Mouse (Mus musculus): ENCODE results near the gene Insl5. TPM values are rescaled to one million over a fixed set of nuclear protein-coding genes. Genes with fewer than 3 reads are reported as not detected.
A peak's percentile ranks its signal among the peaks of the same experiment; 100 is the strongest.

Gene Insl5
- polyA plus RNA-seq, 1 experiment from 2014 or later: 0.41 TPM

DNA sequence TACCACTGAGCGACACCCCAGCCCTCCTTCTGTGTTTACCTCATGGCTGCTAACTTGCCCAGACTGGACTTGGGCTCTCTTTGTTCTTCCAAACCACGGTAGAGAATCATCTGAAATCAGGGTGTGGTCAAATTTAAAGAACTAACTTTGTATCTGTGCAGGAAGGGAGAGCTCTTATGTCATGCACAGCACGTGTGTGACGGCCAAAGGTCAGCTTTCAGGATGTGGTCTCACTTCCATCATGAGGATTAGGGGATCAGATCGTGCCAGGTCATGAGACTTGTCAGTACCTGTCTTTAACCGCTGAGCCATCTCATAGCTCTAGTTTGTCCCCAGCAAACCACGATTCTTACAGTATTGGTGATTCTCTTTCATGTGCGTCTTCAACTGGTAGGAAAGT, 44.9 kb downstream of the Insl5 start:
- no peak overlapping the region for H3K4me3 ChIP-seq (replicated peaks; ENCODE audit: low read length)
- WGBS: 91% methylated on average over 8 of the region's 8 CpGs
- no peak overlapping the region for H3K9ac ChIP-seq (replicated peaks; ENCODE audit: low read depth, low read length)

GRCm38 (mm10) chr4:102979385-102979784, 47.3 kb downstream of the Insl5 start:
- no peak for ATAC-seq
- Histone ChIP-seq H3K36me3 (ENCODE audit: control insufficient read depth, insufficient read depth) (no peaks in the 10 kb centered on the region), H3K4me3 (replicated peaks; ENCODE audit: low read length) (no peak overlapping the region), H3K4me2 (ENCODE audit: low read length) (no peak overlapping the region), H3K4me1 (replicated peaks; ENCODE audit: control insufficient read depth, insufficient read depth, low read length) (peaks cover 9% of the 10 kb centered on the region; the same call in 1 of the 2 replicates), H3K9ac (replicated peaks; ENCODE audit: low read depth, low read length) (no peak overlapping the region), H3K9me3 (ENCODE audit: control insufficient read depth, low read length) (no peaks in the 10 kb centered on the region), H3K27ac (ENCODE audit: low read length) (no peak overlapping the region), H3K27me3 (replicated peaks; ENCODE audit: control insufficient read depth, insufficient read depth, low read length) (peaks cover 8% of the 10 kb centered on the region; the same call in 1 of the 2 replicates)
- WGBS: 71% methylated on average over 5 of the region's 5 CpGs

More for the DNA sequence above, 44.9 kb downstream of the Insl5 start:
- no peaks in the 10 kb centered on the region for H3K36me3 ChIP-seq (ENCODE audit: control insufficient read depth, insufficient read depth)
- no peaks in the 10 kb centered on the region for H3K9me3 ChIP-seq (ENCODE audit: control insufficient read depth, low read length)
- H3K27me3 ChIP-seq (replicated peaks; ENCODE audit: control insufficient read depth, insufficient read depth, low read length): peaks cover 8% of the 10 kb centered on the region; the same call in 1 of the 2 replicates
- peaks cover 9% of the 10 kb centered on the region; the same call in 1 of the 2 replicates for H3K4me1 ChIP-seq (replicated peaks; ENCODE audit: control insufficient read depth, insufficient read depth, low read length)
- no peak for ATAC-seq
- H3K27ac ChIP-seq (ENCODE audit: low read length): no peak overlapping the region
- H3K4me2 ChIP-seq (ENCODE audit: low read length): no peak overlapping the region

DNA sequence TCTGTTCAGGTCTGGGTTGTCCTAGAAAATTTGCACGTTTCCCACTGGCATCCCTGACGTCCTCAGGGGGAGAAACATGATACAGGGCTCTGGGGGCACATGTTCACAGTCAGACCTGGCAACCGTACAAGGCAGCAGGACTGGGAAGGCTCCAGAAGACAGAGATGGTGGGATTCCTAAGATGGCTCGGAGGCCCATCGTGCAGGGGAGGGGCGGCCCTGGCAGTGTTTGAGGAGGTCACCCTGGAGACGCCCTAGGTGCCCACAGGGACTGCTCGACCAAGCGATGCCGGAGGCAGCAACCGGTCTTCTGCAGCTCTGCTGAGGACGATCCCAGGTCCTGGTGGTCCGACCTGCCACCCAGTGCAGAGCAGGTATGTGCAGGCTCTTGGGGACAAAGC, 48.2 kb downstream of the Insl5 start, which contains the start of gene Tctex1d1:
TSS of gene Tctex1d1 (plus strand) at position 167 of the 400 bp plus-strand sequence.
- peak within 1 kb of the TSS; percentile 36 for H3K4me2 ChIP-seq (ENCODE audit: low read length)
- peak within 1 kb of the TSS; percentile 10 for H3K4me3 ChIP-seq (replicated peaks; ENCODE audit: low read length)
- 0 out of 2 replicates have a peak, but pooled peaks have one; percentile 31 for ATAC-seq
- peaks cover 9% of the 10 kb centered on the region; the same call in 1 of the 2 replicates for H3K4me1 ChIP-seq (replicated peaks; ENCODE audit: control insufficient read depth, insufficient read depth, low read length)
- H3K27ac ChIP-seq (ENCODE audit: low read length): no peak within 1 kb of the TSS
- H3K36me3 ChIP-seq (ENCODE audit: control insufficient read depth, insufficient read depth): no peaks in the 10 kb centered on the region
- 2% methylated on average over 13 of the region's 13 CpGs for WGBS
- no peaks in the 10 kb centered on the region for H3K9me3 ChIP-seq (ENCODE audit: control insufficient read depth, low read length)
- peaks cover 8% of the 10 kb centered on the region; the same call in 1 of the 2 replicates for H3K27me3 ChIP-seq (replicated peaks; ENCODE audit: control insufficient read depth, insufficient read depth, low read length)
- no peak within 1 kb of the TSS for H3K9ac ChIP-seq (replicated peaks; ENCODE audit: low read depth, low read length)

GRCm38 (mm10) chr4:102977778-102978321, 48.8 kb downstream of the Insl5 start:
- peaks cover 8% of the 10 kb centered on the region; the same call in 1 of the 2 replicates for H3K27me3 ChIP-seq (replicated peaks; ENCODE audit: control insufficient read depth, insufficient read depth, low read length)
- H3K27ac ChIP-seq (ENCODE audit: low read length): no peak overlapping the region
- no peak overlapping the region for H3K4me3 ChIP-seq (replicated peaks; ENCODE audit: low read length)
- H3K9ac ChIP-seq (replicated peaks; ENCODE audit: low read depth, low read length): no peak overlapping the region
- H3K4me1 ChIP-seq (replicated peaks; ENCODE audit: control insufficient read depth, insufficient read depth, low read length): peaks cover 9% of the 10 kb centered on the region; the same call in 1 of the 2 replicates
- 13% methylated on average over 16 of the region's 16 CpGs for WGBS
- ATAC-seq: no peak
- peak overlapping the region; percentile 14 for H3K4me2 ChIP-seq (ENCODE audit: low read length)
- H3K36me3 ChIP-seq (ENCODE audit: control insufficient read depth, insufficient read depth): no peaks in the 10 kb centered on the region
- H3K9me3 ChIP-seq (ENCODE audit: control insufficient read depth, low read length): no peaks in the 10 kb centered on the region

DNA sequence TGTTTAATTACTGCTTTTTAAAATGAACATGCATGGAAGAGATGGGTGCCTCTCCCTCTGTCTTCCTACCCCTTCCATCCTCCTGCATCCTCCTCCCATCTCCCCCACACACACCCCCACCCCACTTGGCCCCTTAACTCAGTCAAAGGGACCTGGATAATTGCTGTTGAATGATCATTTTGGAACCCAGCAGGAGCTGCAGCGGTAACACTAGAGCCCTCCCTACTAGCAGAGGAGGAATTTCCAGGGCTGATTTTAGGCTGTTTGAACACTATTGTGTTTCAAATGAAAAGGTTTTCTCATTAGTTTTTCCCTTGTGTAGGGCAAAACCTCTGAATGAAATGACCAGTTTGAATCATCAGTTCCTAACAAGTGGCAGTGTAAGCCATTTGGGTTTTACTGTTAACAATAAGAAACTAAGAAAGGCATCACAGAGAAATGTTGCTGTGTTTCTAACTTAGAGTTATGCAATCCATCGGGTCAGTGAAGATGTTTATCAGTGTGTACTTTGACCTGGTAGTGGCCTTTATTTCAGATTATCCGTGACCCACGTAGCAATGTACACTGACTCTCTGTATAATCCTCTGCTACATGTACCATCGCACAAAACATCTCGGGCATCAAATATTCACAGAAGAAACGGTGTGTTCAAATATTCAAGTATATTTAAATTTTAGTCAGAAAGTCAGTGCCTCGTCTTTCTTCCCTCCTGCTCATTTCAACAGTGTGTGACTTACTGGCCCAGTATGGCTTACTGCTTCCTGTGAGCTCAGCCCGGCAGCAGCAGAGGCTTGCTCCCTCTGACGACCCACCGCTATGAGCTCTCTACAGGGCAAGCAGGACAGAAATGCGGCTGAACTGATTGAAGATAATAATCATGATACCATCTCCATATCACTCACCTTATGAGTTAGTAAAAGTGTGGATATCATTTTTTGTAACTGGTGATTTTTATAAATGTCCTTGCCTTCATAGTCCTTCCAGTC, 50.1 kb downstream of the Insl5 start:
- Histone ChIP-seq H3K4me1 (replicated peaks; ENCODE audit: control insufficient read depth, insufficient read depth, low read length) (peaks cover 9% of the 10 kb centered on the region; the same call in 1 of the 2 replicates), H3K9ac (replicated peaks; ENCODE audit: low read depth, low read length) (no peak overlapping the region), H3K4me3 (replicated peaks; ENCODE audit: low read length) (no peak overlapping the region), H3K36me3 (ENCODE audit: control insufficient read depth, insufficient read depth) (no peaks in the 10 kb centered on the region), H3K27me3 (replicated peaks; ENCODE audit: control insufficient read depth, insufficient read depth, low read length) (peaks cover 8% of the 10 kb centered on the region; the same call in 1 of the 2 replicates), H3K4me2 (ENCODE audit: low read length) (no peak overlapping the region), H3K27ac (ENCODE audit: low read length) (no peak overlapping the region), H3K9me3 (ENCODE audit: control insufficient read depth, low read length) (no peaks in the 10 kb centered on the region)
- ATAC-seq: no peak
- 12% methylated on average over 12 of the region's 12 CpGs for WGBS

GRCm38 (mm10) chr4:102974172-102974571, 52.5 kb downstream of the Insl5 start:
- Histone ChIP-seq H3K27ac (ENCODE audit: low read length) (no peak overlapping the region), H3K9me3 (ENCODE audit: control insufficient read depth, low read length) (no peaks in the 10 kb centered on the region), H3K4me2 (ENCODE audit: low read length) (no peak overlapping the region), H3K4me1 (replicated peaks; ENCODE audit: control insufficient read depth, insufficient read depth, low read length) (peaks cover 9% of the 10 kb centered on the region; the same call in 1 of the 2 replicates), H3K9ac (replicated peaks; ENCODE audit: low read depth, low read length) (no peak overlapping the region), H3K27me3 (replicated peaks; ENCODE audit: control insufficient read depth, insufficient read depth, low read length) (no peaks in the 10 kb centered on the region), H3K4me3 (replicated peaks; ENCODE audit: low read length) (no peak overlapping the region), H3K36me3 (ENCODE audit: control insufficient read depth, insufficient read depth) (no peaks in the 10 kb centered on the region; the same call in 1 of the 2 replicates)
- WGBS: 42% methylated on average over 5 of the region's 5 CpGs
- no peak for ATAC-seq

- 65% methylated on average over 3 of the region's 3 CpGs for WGBS
- H3K4me2 ChIP-seq (ENCODE audit: low read length): no peak overlapping the region
These were observed 54.6 kb downstream of the Insl5 start for GRCm38 (mm10) chr4:102972071-102972470.

GRCm38 (mm10) chr4:102971159-102971558, 55.5 kb downstream of the Insl5 start:
- no peaks in the 10 kb centered on the region for H3K9me3 ChIP-seq (ENCODE audit: control insufficient read depth, low read length)
- H3K27me3 ChIP-seq (replicated peaks; ENCODE audit: control insufficient read depth, insufficient read depth, low read length): no peaks in the 10 kb centered on the region
- no peak overlapping the region for H3K4me3 ChIP-seq (replicated peaks; ENCODE audit: low read length)
- no peak overlapping the region for H3K9ac ChIP-seq (replicated peaks; ENCODE audit: low read depth, low read length)
- no peaks in the 10 kb centered on the region for H3K4me1 ChIP-seq (replicated peaks; ENCODE audit: control insufficient read depth, insufficient read depth, low read length)
- no peak overlapping the region for H3K27ac ChIP-seq (ENCODE audit: low read length)
- WGBS: 76% methylated on average over 5 of the region's 5 CpGs
- no peak for ATAC-seq
- H3K36me3 ChIP-seq (ENCODE audit: control insufficient read depth, insufficient read depth): peaks cover 6% of the 10 kb centered on the region
- H3K4me2 ChIP-seq (ENCODE audit: low read length): no peak overlapping the region

More at GRCm38 (mm10) chr4:102972071-102972470, 54.6 kb downstream of the Insl5 start:
- Histone ChIP-seq H3K27ac (ENCODE audit: low read length) (no peak overlapping the region), H3K36me3 (ENCODE audit: control insufficient read depth, insufficient read depth) (peaks cover 2% of the 10 kb centered on the region), H3K9me3 (ENCODE audit: control insufficient read depth, low read length) (no peaks in the 10 kb centered on the region), H3K4me3 (replicated peaks; ENCODE audit: low read length) (no peak overlapping the region), H3K27me3 (replicated peaks; ENCODE audit: control insufficient read depth, insufficient read depth, low read length) (no peaks in the 10 kb centered on the region), H3K9ac (replicated peaks; ENCODE audit: low read depth, low read length) (no peak overlapping the region), H3K4me1 (replicated peaks; ENCODE audit: control insufficient read depth, insufficient read depth, low read length) (no peaks in the 10 kb centered on the region)
- no peak for ATAC-seq

GRCm38 (mm10) chr4:102969599-102969998, 57.0 kb downstream of the Insl5 start:
- H3K4me2 ChIP-seq (ENCODE audit: low read length): no peak overlapping the region
- 92% methylated on average over 5 of the region's 5 CpGs for WGBS

More at GRCm38 (mm10) chr4:102969599-102969998, 57.0 kb downstream of the Insl5 start:
- Histone ChIP-seq H3K27ac (ENCODE audit: low read length) (no peak overlapping the region), H3K4me3 (replicated peaks; ENCODE audit: low read length) (no peak overlapping the region), H3K36me3 (ENCODE audit: control insufficient read depth, insufficient read depth) (peaks cover 11% of the 10 kb centered on the region), H3K4me1 (replicated peaks; ENCODE audit: control insufficient read depth, insufficient read depth, low read length) (no peaks in the 10 kb centered on the region), H3K27me3 (replicated peaks; ENCODE audit: control insufficient read depth, insufficient read depth, low read length) (no peaks in the 10 kb centered on the region), H3K9ac (replicated peaks; ENCODE audit: low read depth, low read length) (no peak overlapping the region), H3K9me3 (ENCODE audit: control insufficient read depth, low read length) (no peaks in the 10 kb centered on the region)
- no peak for ATAC-seq
